Mouse (Mus musculus): Measurements from ENCODE around the gene Gm20835.
"Not testable (repeated sequence)": the region's sequence is repeated elsewhere in the genome, so short reads cannot be mapped to it uniquely, and the experiment has no call there.

Gene Gm20835

DNA sequence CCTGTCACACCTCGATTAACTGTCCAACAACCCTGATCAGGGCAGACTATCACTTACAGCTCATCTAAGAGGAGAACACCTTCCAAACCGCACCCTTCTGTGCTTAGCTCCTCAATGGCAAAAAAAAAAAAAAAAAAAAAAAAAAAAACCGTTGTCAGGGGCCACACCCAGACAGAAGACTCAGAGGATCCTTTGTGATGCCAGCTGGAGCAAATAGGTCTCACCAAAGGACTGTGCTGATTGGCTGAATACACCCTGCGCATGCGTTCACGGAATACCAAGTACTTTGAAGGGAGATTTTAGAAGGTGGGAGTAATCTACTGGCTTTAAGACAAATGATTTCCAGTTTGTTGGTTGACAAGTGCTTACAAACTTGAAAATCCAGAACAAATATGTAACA is at the start of gene Gm20835:
Gm20835 (minus strand) TSS at position 101 of the 400 bp plus-strand sequence.
- DNase-seq: not testable (repeated sequence)

All from cerebellum, postnatal 14 days (tissue).